In genomic region chr13:51231586-51231985, GRCm38 (mm10) we compare ENCODE assay signal across 15 mouse cellular contexts.
"Had no signal": no experiment of that assay in that cellular context is flagged by ENCODE, and none has a peak within 500 bp of the region (broad histone marks: within the 10 kb centered on the region; RNA-seq: fewer than 3 reads in every experiment).

No protein-coding gene starts in this region.

- H3K36me3 ChIP-seq: hindbrain, embryonic 12.5 days; liver, embryonic 15.5 days; neural tube, embryonic 13.5 days had no signal

- H3K4me1 ChIP-seq: liver, embryonic 15.5 days; megakaryocyte, embryonic 14.5 days had no signal

- H3K4me2 ChIP-seq: hindbrain, embryonic 12.5 days; liver, embryonic 11.5 days; liver, embryonic 15.5 days; midbrain, embryonic 11.5 days; neural tube, embryonic 13.5 days had no signal

- H3K27me3 ChIP-seq: hindbrain, embryonic 12.5 days; liver, embryonic 15.5 days; megakaryocyte, embryonic 14.5 days; neural tube, embryonic 13.5 days had no signal

- H3K27ac ChIP-seq: hindbrain, embryonic 12.5 days; liver, embryonic 15.5 days; macrophage; neural tube, embryonic 13.5 days had no signal

- DNase-seq: kidney, adult 2 months; left cerebral cortex, postnatal 4 days; right cerebral cortex, postnatal 14 days; thymus, adult 2 months; thymus, postnatal 25 days had no signal

- ATAC-seq: hindbrain, embryonic 16.5 days; intestine, embryonic 16.5 days; midbrain, embryonic 16.5 days had no signal

- H3K9me3 ChIP-seq: hindbrain, embryonic 12.5 days; liver, embryonic 15.5 days; neural tube, embryonic 13.5 days had no signal

- H3K4me3 ChIP-seq: hindbrain, embryonic 12.5 days; liver, embryonic 15.5 days; megakaryocyte, embryonic 14.5 days; neural tube, embryonic 13.5 days had no signal

- H3K9ac ChIP-seq: hindbrain, embryonic 12.5 days; liver, embryonic 15.5 days; neural tube, embryonic 13.5 days had no signal
